Mouse (Mus musculus): Measurements from ENCODE around the gene Fras1. TPM values are rescaled to one million over a fixed set of nuclear protein-coding genes. Genes with fewer than 3 reads are reported as not detected.

Gene Fras1
- total and polyA plus RNA-seq, 2 experiments from 2014 or later, result 2.2 to 6.2 TPM

DNA sequence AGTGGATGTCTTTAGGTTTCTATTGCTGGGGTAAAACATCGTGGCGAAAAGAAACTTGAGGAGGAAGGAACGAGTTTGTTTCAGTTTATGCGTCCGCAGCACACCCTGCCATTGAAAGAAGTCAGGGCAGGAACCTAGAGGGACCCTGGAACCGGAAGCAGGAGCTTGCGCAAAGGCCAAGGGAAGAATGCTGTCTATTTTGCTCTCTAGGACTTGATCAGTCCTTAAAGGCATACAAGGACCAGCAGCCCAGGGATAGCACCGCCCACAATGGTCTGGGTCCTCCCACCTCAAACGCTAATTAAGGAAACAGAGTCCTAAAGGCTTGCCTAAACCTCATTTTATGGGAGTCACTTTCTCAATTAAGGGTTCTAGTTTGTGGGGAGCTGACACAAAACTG lies 418.7 kb downstream of the Fras1 start:
- Histone ChIP-seq H3K9ac (no peak overlapping the region), H3K27me3 (ENCODE audit: insufficient read depth, low read length) (no peaks in the 10 kb centered on the region; the same call in 1 of the 2 replicates), H3K4me3 (ENCODE audit: low read depth, low read length) (no peak overlapping the region), H3K36me3 (ENCODE audit: insufficient read depth) (no peaks in the 10 kb centered on the region), H3K4me1 (ENCODE audit: insufficient read depth) (no peaks in the 10 kb centered on the region), H3K9me3 (ENCODE audit: low read length) (no peaks in the 10 kb centered on the region), H3K27ac (ENCODE audit: low read depth, low read length) (no peak overlapping the region), H3K4me2 (ENCODE audit: low read depth) (0 out of 2 replicates have a peak overlapping the region, but pooled peaks have one; percentile 60)
- ATAC-seq (no peak), DNase-seq (no peak)
- WGBS, result 67% methylated on average over 9 of the region's 9 CpGs
- TF ChIP-seq CTCF (IDR thresholded peaks at IDR 0.05; ENCODE audit: low read depth), result no peak

DNA sequence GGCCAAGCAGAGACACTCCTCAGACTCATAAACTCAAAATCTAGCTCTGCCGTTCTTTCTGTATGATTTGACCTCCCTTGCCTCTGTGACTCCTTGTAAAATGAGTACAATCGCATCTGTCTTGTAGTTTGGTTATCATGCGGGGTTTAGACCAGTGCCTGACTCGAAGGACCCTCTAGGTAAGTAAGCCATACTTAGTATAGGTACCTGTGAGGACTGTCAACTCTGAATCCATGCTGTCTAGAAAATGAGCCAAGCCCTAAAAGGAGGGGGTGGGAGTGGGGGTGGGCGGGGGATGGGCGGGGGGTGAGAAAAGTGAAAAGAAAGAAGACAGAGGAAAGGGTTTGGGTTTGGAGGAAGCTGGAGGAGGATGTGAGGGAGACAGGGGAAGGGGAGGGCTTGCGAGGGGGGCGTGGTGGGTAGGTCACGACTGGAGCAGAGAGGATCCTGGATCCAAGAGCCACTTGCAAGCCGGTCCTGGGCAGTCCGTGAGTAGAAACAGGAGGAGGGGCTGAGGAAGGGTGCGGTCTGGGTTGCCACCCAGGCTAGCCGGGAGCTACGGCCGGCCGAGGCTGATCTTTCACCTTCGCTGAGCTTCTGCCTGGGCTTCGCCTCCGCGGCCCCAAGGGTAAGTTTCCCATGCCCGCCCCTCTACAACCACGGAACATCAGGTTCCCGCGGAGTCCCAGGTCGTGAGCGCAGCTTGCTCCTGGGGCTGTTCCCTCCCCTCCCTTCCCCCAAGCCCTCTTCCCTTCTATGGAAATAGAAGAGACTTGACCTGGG lies 419.4 kb downstream of the Fras1 start, which contains the start of gene Anxa3:
Anxa3 (plus strand) TSS at position 404 of the 783 bp plus-strand sequence.
- 13% methylated on average over 24 of the region's 26 CpGs for WGBS

DNA sequence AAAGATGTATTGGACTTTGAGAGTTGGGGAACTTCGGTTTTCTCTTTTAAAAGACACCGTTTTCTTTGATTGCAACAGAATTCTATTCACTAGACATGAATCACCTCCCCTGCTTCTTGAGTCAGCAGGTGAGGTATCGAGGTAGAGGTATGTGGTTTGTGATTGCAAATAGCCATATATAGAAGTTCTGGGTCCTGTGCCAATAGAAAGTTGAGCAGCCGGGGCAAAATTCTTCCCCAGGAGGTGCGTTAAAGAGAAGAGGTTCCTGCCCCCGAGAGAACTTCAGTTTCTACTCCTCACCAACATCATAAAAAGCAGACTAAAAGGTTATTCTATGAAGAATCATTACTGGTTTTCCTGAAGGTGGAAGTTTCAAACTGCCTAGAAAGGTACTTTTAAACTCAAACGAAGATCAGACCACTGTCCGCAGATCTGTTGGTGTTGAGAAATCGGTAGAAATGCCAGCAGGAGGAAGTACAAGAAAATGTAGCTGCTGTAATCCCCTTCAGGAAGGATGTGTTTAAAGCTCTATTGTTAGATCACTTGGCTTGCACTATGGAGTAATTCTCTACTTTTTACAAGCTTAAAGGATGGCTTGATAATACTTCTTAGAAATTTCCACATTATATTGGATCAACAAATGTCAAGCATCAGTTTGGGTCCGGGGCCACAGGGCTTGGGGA lies 420.3 kb downstream of the Fras1 start:
- H3K27ac ChIP-seq (ENCODE audit: low read depth, low read length), result no peak overlapping the region
- no peak for ATAC-seq
- H3K36me3 ChIP-seq (ENCODE audit: insufficient read depth), result no peaks in the 10 kb centered on the region
- TF ChIP-seq CTCF (IDR thresholded peaks at IDR 0.05; ENCODE audit: low read depth), result no peak
- DNase-seq, result no peak
- WGBS, result 50% methylated on average over 10 of the region's 10 CpGs
- H3K27me3 ChIP-seq (ENCODE audit: insufficient read depth, low read length), result no peaks in the 10 kb centered on the region; the same call in 1 of the 2 replicates
- H3K9me3 ChIP-seq (ENCODE audit: low read length), result no peaks in the 10 kb centered on the region
- no peaks in the 10 kb centered on the region for H3K4me1 ChIP-seq (ENCODE audit: insufficient read depth)
- H3K4me2 ChIP-seq (ENCODE audit: low read depth), result peak overlapping the region; percentile 60; the same call in 1 of the 2 replicates
- no peak overlapping the region for H3K9ac ChIP-seq
- no peak overlapping the region for H3K4me3 ChIP-seq (ENCODE audit: low read depth, low read length)

More for the DNA sequence above, 419.4 kb downstream of the Fras1 start, which contains the start of gene Anxa3:
- Histone ChIP-seq H3K36me3 (ENCODE audit: insufficient read depth) (no peaks in the 10 kb centered on the region), H3K4me1 (ENCODE audit: insufficient read depth) (no peaks in the 10 kb centered on the region), H3K9ac (peak within 1 kb of the TSS; percentile 33; the same call in 1 of the 2 replicates), H3K4me2 (ENCODE audit: low read depth) (peak within 1 kb of the TSS; percentile 60), H3K9me3 (ENCODE audit: low read length) (no peaks in the 10 kb centered on the region), H3K27ac (ENCODE audit: low read depth, low read length) (no peak within 1 kb of the TSS), H3K27me3 (ENCODE audit: insufficient read depth, low read length) (no peaks in the 10 kb centered on the region; the same call in 1 of the 2 replicates), H3K4me3 (ENCODE audit: low read depth, low read length) (peak within 1 kb of the TSS; percentile 29)
- no peak for TF ChIP-seq CTCF (IDR thresholded peaks at IDR 0.05; ENCODE audit: low read depth)
- DNase-seq (no peak), ATAC-seq (peak; percentile 44)

DNA sequence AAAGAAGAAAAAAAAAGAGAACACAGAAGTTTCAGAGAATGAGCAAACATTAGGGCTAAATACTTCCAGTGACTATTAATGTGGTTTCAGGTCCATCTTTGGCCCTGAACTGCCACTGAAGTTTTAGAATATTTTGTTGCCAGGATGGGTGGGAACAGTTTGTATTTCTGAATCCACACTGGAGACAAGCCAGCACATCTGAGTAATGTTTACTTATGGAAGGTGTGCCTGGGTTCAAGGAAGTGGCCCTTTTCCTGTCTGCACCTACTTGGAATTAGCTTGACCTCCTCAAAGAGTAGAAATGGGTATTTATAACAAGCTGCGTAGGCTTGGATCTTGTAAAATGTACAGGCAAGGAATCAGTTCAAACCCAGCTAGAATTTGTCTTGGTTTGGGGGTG lies 422.0 kb downstream of the Fras1 start:
- H3K36me3 ChIP-seq (ENCODE audit: insufficient read depth), result no peaks in the 10 kb centered on the region
- ATAC-seq, result no peak
- no peak overlapping the region for H3K4me2 ChIP-seq (ENCODE audit: low read depth)
- no peaks in the 10 kb centered on the region for H3K9me3 ChIP-seq (ENCODE audit: low read length)
- 100% methylated on average over 1 of the region's 1 CpGs for WGBS
- H3K27ac ChIP-seq (ENCODE audit: low read depth, low read length), result no peak overlapping the region
- H3K9ac ChIP-seq, result no peak overlapping the region
- no peak for DNase-seq
- H3K4me3 ChIP-seq (ENCODE audit: low read depth, low read length), result no peak overlapping the region
- H3K4me1 ChIP-seq (ENCODE audit: insufficient read depth), result no peaks in the 10 kb centered on the region
- TF ChIP-seq CTCF (IDR thresholded peaks at IDR 0.05; ENCODE audit: low read depth), result no peak
- no peaks in the 10 kb centered on the region; the same call in 1 of the 2 replicates for H3K27me3 ChIP-seq (ENCODE audit: insufficient read depth, low read length)

DNA sequence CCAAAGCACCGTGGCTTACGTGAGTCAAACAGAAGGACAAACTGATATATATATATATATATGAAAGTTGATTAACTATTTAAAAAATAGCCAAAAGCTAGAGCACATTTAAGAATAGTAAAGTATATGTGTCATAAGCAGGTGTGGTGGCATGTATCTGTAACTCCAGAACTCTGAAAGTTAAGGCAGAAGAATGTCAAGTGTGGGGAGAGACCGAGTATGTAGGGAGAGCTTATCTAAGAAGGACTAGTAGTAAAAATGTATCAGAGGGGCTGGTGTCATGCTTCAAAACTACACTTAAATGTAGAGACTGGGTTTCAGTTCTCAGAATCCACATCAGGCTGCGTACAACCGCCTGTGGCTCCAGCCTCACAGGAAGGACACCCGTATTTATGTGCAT lies 423.7 kb downstream of the Fras1 start:
- H3K27ac ChIP-seq (ENCODE audit: low read depth, low read length), result no peak overlapping the region
- DNase-seq, result no peak
- ATAC-seq, result no peak
- no peak overlapping the region for H3K4me3 ChIP-seq (ENCODE audit: low read depth, low read length)
- H3K9me3 ChIP-seq (ENCODE audit: low read length), result no peaks in the 10 kb centered on the region
- no peak overlapping the region for H3K4me2 ChIP-seq (ENCODE audit: low read depth)
- no peaks in the 10 kb centered on the region for H3K4me1 ChIP-seq (ENCODE audit: insufficient read depth)
- 94% methylated on average over 6 of the region's 6 CpGs for WGBS
- H3K9ac ChIP-seq, result no peak overlapping the region
- no peak for TF ChIP-seq CTCF (IDR thresholded peaks at IDR 0.05; ENCODE audit: low read depth)
- no peaks in the 10 kb centered on the region; the same call in 1 of the 2 replicates for H3K27me3 ChIP-seq (ENCODE audit: insufficient read depth, low read length)
- no peaks in the 10 kb centered on the region for H3K36me3 ChIP-seq (ENCODE audit: insufficient read depth)

DNA sequence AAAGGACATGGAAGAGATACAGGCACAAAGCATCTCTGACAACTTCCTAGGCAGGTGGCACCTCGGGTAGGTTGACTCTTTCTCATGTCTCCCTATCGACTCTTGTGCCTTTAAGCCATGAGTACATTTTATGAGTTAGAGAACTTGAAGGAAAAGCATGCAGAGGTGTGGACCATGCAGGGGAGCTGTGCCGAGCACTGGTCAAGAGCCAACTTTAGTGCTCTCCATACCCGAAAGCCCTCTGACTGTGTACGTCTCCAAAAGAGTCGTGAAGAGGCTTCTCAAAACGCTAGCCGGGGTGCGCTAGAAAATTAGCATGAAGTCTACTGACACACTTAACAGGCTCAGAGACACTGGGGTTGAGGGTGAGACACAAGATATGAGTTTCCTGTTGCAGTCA lies 425.4 kb downstream of the Fras1 start:
- ATAC-seq (no peak), DNase-seq (no peak)
- Histone ChIP-seq H3K4me3 (ENCODE audit: low read depth, low read length) (no peak overlapping the region), H3K9ac (no peak overlapping the region), H3K36me3 (ENCODE audit: insufficient read depth) (no peaks in the 10 kb centered on the region), H3K4me2 (ENCODE audit: low read depth) (no peak overlapping the region), H3K4me1 (ENCODE audit: insufficient read depth) (no peaks in the 10 kb centered on the region), H3K27me3 (ENCODE audit: insufficient read depth, low read length) (no peaks in the 10 kb centered on the region; the same call in 1 of the 2 replicates), H3K9me3 (ENCODE audit: low read length) (no peaks in the 10 kb centered on the region), H3K27ac (ENCODE audit: low read depth, low read length) (no peak overlapping the region)
- TF ChIP-seq CTCF (IDR thresholded peaks at IDR 0.05; ENCODE audit: low read depth), result no peak
- 89% methylated on average over 9 of the region's 9 CpGs for whole genome bisulfite sequencing

DNA sequence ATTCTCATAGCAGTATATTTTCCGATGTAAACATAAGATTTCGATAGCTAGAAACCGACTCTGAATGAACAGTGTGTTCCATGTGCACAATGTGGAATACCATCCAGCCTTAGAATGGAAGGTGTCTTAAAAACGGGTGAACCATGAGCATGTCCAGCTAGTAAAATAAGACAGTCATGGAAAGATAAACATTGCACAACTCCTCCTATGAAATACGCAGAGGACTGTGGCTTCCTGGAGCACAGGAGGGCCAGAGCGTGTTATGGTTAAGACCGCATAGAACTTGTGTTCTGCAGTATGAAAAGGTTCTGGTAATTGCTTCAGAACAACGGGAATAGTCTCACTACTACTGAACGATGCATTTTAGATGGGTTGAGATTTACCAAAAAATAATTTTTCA lies 426.2 kb downstream of the Fras1 start:
- WGBS, result 90% methylated on average over 9 of the region's 9 CpGs
- no peak for ATAC-seq

More for the DNA sequence above, 426.2 kb downstream of the Fras1 start:
- no peak overlapping the region for H3K27ac ChIP-seq (ENCODE audit: low read depth, low read length)
- no peak overlapping the region for H3K4me3 ChIP-seq (ENCODE audit: low read depth, low read length)
- H3K4me2 ChIP-seq (ENCODE audit: low read depth), result no peak overlapping the region
- no peaks in the 10 kb centered on the region for H3K9me3 ChIP-seq (ENCODE audit: low read length)
- TF ChIP-seq CTCF (IDR thresholded peaks at IDR 0.05; ENCODE audit: low read depth), result no peak
- H3K36me3 ChIP-seq (ENCODE audit: insufficient read depth), result no peaks in the 10 kb centered on the region
- no peaks in the 10 kb centered on the region for H3K4me1 ChIP-seq (ENCODE audit: insufficient read depth)
- no peak overlapping the region for H3K9ac ChIP-seq
- no peak for DNase-seq
- H3K27me3 ChIP-seq (ENCODE audit: insufficient read depth, low read length), result no peaks in the 10 kb centered on the region

Measured in forebrain, postnatal 0 days (tissue).